Mouse (Mus musculus): ENCODE data around the gene Esyt2. TPM values are rescaled to one million over a fixed set of nuclear protein-coding genes. Genes with fewer than 3 reads are reported as not detected.
"Not testable (repeated sequence)": the region's sequence is repeated elsewhere in the genome, so short reads cannot be mapped to it uniquely, and the experiment has no call there.

Esyt2 gene
- polyA plus RNA-seq, 1 experiment from 2014 or later: 20.9 TPM

GRCm38 (mm10) chr12:116275086-116275485, 5.9 kb upstream of the Esyt2 start, which contains the start of gene Gm11027:
Gene Gm11027, plus strand, starts transcription at chr12:116275386.
- H3K4me2 ChIP-seq; DNase-seq (ENCODE audit: low spot score); H3K27me3 ChIP-seq (replicated peaks; ENCODE audit: control insufficient read depth, insufficient read depth, low read length); H3K9ac ChIP-seq (ENCODE audit: low read depth, low read length); ATAC-seq (replicated peaks; ENCODE audit: low FRiP score); H3K9me3 ChIP-seq (ENCODE audit: control insufficient read depth, low read length); H3K27ac ChIP-seq (ENCODE audit: low read depth, low read length); H3K36me3 ChIP-seq (ENCODE audit: control insufficient read depth, insufficient read depth, low read length); H3K4me3 ChIP-seq (ENCODE audit: low read depth, low read length): not testable (repeated sequence)
- WGBS: 77% methylated on average over 2 of the region's 2 CpGs
- peaks cover 15% of the 10 kb centered on the region for H3K4me1 ChIP-seq (replicated peaks; ENCODE audit: control insufficient read depth, insufficient read depth, low read length)

- 82% methylated on average over 4 of the region's 4 CpGs for WGBS
- H3K4me3 ChIP-seq (ENCODE audit: low read depth, low read length): no peak overlapping the region
- peaks cover 16% of the 10 kb centered on the region for H3K4me1 ChIP-seq (replicated peaks; ENCODE audit: control insufficient read depth, insufficient read depth, low read length)
- H3K27ac ChIP-seq (ENCODE audit: low read depth, low read length): no peak overlapping the region
- DNase-seq (ENCODE audit: low spot score): no peak
- no peak for ATAC-seq (replicated peaks; ENCODE audit: low FRiP score)
- H3K36me3 ChIP-seq (ENCODE audit: control insufficient read depth, insufficient read depth, low read length): no peaks in the 10 kb centered on the region
- no peak overlapping the region for H3K9ac ChIP-seq (ENCODE audit: low read depth, low read length)
- no peaks in the 10 kb centered on the region for H3K27me3 ChIP-seq (replicated peaks; ENCODE audit: control insufficient read depth, insufficient read depth, low read length)
- H3K4me2 ChIP-seq: no peak overlapping the region
- H3K9me3 ChIP-seq (ENCODE audit: control insufficient read depth, low read length): no peaks in the 10 kb centered on the region
Measured at GRCm38 (mm10) chr12:116275631-116276030, 5.4 kb upstream of the Esyt2 start.

GRCm38 (mm10) chr12:116276961-116277360, 4.0 kb upstream of the Esyt2 start:
- DNase-seq (ENCODE audit: low spot score): no peak
- no peak overlapping the region for H3K4me3 ChIP-seq (ENCODE audit: low read depth, low read length)
- H3K36me3 ChIP-seq (ENCODE audit: control insufficient read depth, insufficient read depth, low read length): no peaks in the 10 kb centered on the region
- peaks cover 16% of the 10 kb centered on the region for H3K4me1 ChIP-seq (replicated peaks; ENCODE audit: control insufficient read depth, insufficient read depth, low read length)
- H3K27ac ChIP-seq (ENCODE audit: low read depth, low read length): 0 out of 2 replicates have a peak overlapping the region, but pooled peaks have one; percentile 22
- no peak overlapping the region for H3K9ac ChIP-seq (ENCODE audit: low read depth, low read length)
- H3K27me3 ChIP-seq (replicated peaks; ENCODE audit: control insufficient read depth, insufficient read depth, low read length): no peaks in the 10 kb centered on the region
- H3K4me2 ChIP-seq: no peak overlapping the region; the same call in 1 of the 2 replicates
- ATAC-seq (replicated peaks; ENCODE audit: low FRiP score): no peak
- H3K9me3 ChIP-seq (ENCODE audit: control insufficient read depth, low read length): no peaks in the 10 kb centered on the region
- WGBS: 24% methylated on average over 2 of the region's 2 CpGs

- peaks cover 24% of the 10 kb centered on the region for H3K4me1 ChIP-seq (replicated peaks; ENCODE audit: control insufficient read depth, insufficient read depth, low read length)
- WGBS: 85% methylated on average over 1 of the region's 1 CpGs
- H3K9me3 ChIP-seq (ENCODE audit: control insufficient read depth, low read length): no peaks in the 10 kb centered on the region
- DNase-seq (ENCODE audit: low spot score) (no peak), ATAC-seq (replicated peaks; ENCODE audit: low FRiP score) (no peak)
- H3K27me3 ChIP-seq (replicated peaks; ENCODE audit: control insufficient read depth, insufficient read depth, low read length): no peaks in the 10 kb centered on the region
- H3K4me2 ChIP-seq: no peak overlapping the region
- no peak overlapping the region for H3K4me3 ChIP-seq (ENCODE audit: low read depth, low read length)
- H3K36me3 ChIP-seq (ENCODE audit: control insufficient read depth, insufficient read depth, low read length): no peaks in the 10 kb centered on the region
- no peak overlapping the region for H3K9ac ChIP-seq (ENCODE audit: low read depth, low read length)
- H3K27ac ChIP-seq (ENCODE audit: low read depth, low read length): no peak overlapping the region
Measured at GRCm38 (mm10) chr12:116278541-116278940, 2.5 kb upstream of the Esyt2 start.

GRCm38 (mm10) chr12:116279181-116279580, 1.8 kb upstream of the Esyt2 start:
- Histone ChIP-seq H3K27me3 (replicated peaks; ENCODE audit: control insufficient read depth, insufficient read depth, low read length) (no peaks in the 10 kb centered on the region), H3K9ac (ENCODE audit: low read depth, low read length) (no peak overlapping the region), H3K36me3 (ENCODE audit: control insufficient read depth, insufficient read depth, low read length) (no peaks in the 10 kb centered on the region), H3K27ac (ENCODE audit: low read depth, low read length) (no peak overlapping the region), H3K9me3 (ENCODE audit: control insufficient read depth, low read length) (no peaks in the 10 kb centered on the region), H3K4me2 (no peak overlapping the region), H3K4me3 (ENCODE audit: low read depth, low read length) (no peak overlapping the region), H3K4me1 (replicated peaks; ENCODE audit: control insufficient read depth, insufficient read depth, low read length) (peaks cover 28% of the 10 kb centered on the region)
- no peak for DNase-seq (ENCODE audit: low spot score)
- WGBS: 82% methylated on average over 2 of the region's 2 CpGs
- ATAC-seq (replicated peaks; ENCODE audit: low FRiP score): no peak

- ATAC-seq (replicated peaks; ENCODE audit: low FRiP score) (peak; percentile 7; the same call in 1 of the 2 replicates), DNase-seq (ENCODE audit: low spot score) (no peak)
- Histone ChIP-seq H3K4me1 (replicated peaks; ENCODE audit: control insufficient read depth, insufficient read depth, low read length) (peaks cover 28% of the 10 kb centered on the region), H3K9ac (ENCODE audit: low read depth, low read length) (peak overlapping the region; percentile 88), H3K4me2 (peak overlapping the region; percentile 75), H3K4me3 (ENCODE audit: low read depth, low read length) (peak overlapping the region; percentile 98), H3K36me3 (ENCODE audit: control insufficient read depth, insufficient read depth, low read length) (no peaks in the 10 kb centered on the region), H3K27me3 (replicated peaks; ENCODE audit: control insufficient read depth, insufficient read depth, low read length) (no peaks in the 10 kb centered on the region), H3K27ac (ENCODE audit: low read depth, low read length) (peak overlapping the region; percentile 97), H3K9me3 (ENCODE audit: control insufficient read depth, low read length) (no peaks in the 10 kb centered on the region)
- WGBS: 2% methylated on average over 7 of the region's 7 CpGs
Measured at GRCm38 (mm10) chr12:116280149-116280652, 795 bp upstream of the Esyt2 start.

- peaks cover 24% of the 10 kb centered on the region for H3K4me1 ChIP-seq (replicated peaks; ENCODE audit: control insufficient read depth, insufficient read depth, low read length)
- no peaks in the 10 kb centered on the region for H3K9me3 ChIP-seq (ENCODE audit: control insufficient read depth, low read length)
- H3K4me3 ChIP-seq (ENCODE audit: low read depth, low read length): peak overlapping the region; percentile 98
Measured at GRCm38 (mm10) chr12:116281427-116282281, 658 bp downstream of the Esyt2 start.

GRCm38 (mm10) chr12:116282856-116283255, 1.9 kb downstream of the Esyt2 start:
- DNase-seq (ENCODE audit: low spot score): no peak
- peaks cover 20% of the 10 kb centered on the region for H3K4me1 ChIP-seq (replicated peaks; ENCODE audit: control insufficient read depth, insufficient read depth, low read length)
- 77% methylated on average over 2 of the region's 2 CpGs for WGBS
- no peaks in the 10 kb centered on the region for H3K27me3 ChIP-seq (replicated peaks; ENCODE audit: control insufficient read depth, insufficient read depth, low read length)
- peak overlapping the region; percentile 64 for H3K4me2 ChIP-seq
- H3K27ac ChIP-seq (ENCODE audit: low read depth, low read length): no peak overlapping the region
- ATAC-seq (replicated peaks; ENCODE audit: low FRiP score): no peak
- no peak overlapping the region for H3K9ac ChIP-seq (ENCODE audit: low read depth, low read length)
- no peaks in the 10 kb centered on the region for H3K36me3 ChIP-seq (ENCODE audit: control insufficient read depth, insufficient read depth, low read length)
- H3K4me3 ChIP-seq (ENCODE audit: low read depth, low read length): peak overlapping the region; percentile 24
- H3K9me3 ChIP-seq (ENCODE audit: control insufficient read depth, low read length): no peaks in the 10 kb centered on the region

More at GRCm38 (mm10) chr12:116281427-116282281, 658 bp downstream of the Esyt2 start:
- H3K27ac ChIP-seq (ENCODE audit: low read depth, low read length): peak overlapping the region; percentile 97
- peak overlapping the region; percentile 93 for H3K9ac ChIP-seq (ENCODE audit: low read depth, low read length)
- peak overlapping the region; percentile 74 for H3K4me2 ChIP-seq
- ATAC-seq (replicated peaks; ENCODE audit: low FRiP score): peak; percentile 43
- H3K27me3 ChIP-seq (replicated peaks; ENCODE audit: control insufficient read depth, insufficient read depth, low read length): no peaks in the 10 kb centered on the region
- H3K36me3 ChIP-seq (ENCODE audit: control insufficient read depth, insufficient read depth, low read length): no peaks in the 10 kb centered on the region
- WGBS: under 1% methylated on average over 54 of the region's 55 CpGs
- peak; percentile 65 for DNase-seq (ENCODE audit: low spot score)
